Mouse (Mus musculus) G1E (cell line): ENCODE results near the gene Gm49321.

Source experiments
- CTCF ChIP-seq: IDR thresholded peaks from 2 replicates; pipeline ENCODE4 v1.5.1; 2012; ENCODE audit warnings: low read depth, low read length, inconsistent platforms, mixed read lengths
- GATA1 ChIP-seq: IDR thresholded peaks from 2 replicates; pipeline ENCODE4 v1.6.1; 2012; ENCODE audit warnings: borderline replicate concordance, low read length, inconsistent platforms, mixed read lengths
- GATA2 ChIP-seq: IDR thresholded peaks from 2 replicates; pipeline ENCODE4 v1.6.1; 2012; ENCODE audit warnings: low read depth, low read length, inconsistent platforms, borderline replicate concordance
- POLR2AphosphoS5 ChIP-seq: IDR thresholded peaks from 2 replicates; pipeline ENCODE4 v1.6.1; 2012; ENCODE audit warnings: low read depth, low read length, inconsistent platforms; ENCODE audit not compliant: insufficient replicate concordance
- TAL1 ChIP-seq: conservative IDR thresholded peaks from 2 replicates; pipeline ENCODE4 v1.6.1; 2012; ENCODE audit warnings: low read depth, low read length, inconsistent platforms, mixed read lengths

GRCm38 (mm10) chr12:73894838-73895237 lies 42.6 kb upstream of the Gm49321 start:
- TF ChIP-seq CTCF (no peak), GATA1 (no peak), TAL1 (no peak), POLR2AphosphoS5 (no peak), GATA2 (no peak)
